Mouse (Mus musculus): ENCODE measurements around the gene Meiob.

DNA sequence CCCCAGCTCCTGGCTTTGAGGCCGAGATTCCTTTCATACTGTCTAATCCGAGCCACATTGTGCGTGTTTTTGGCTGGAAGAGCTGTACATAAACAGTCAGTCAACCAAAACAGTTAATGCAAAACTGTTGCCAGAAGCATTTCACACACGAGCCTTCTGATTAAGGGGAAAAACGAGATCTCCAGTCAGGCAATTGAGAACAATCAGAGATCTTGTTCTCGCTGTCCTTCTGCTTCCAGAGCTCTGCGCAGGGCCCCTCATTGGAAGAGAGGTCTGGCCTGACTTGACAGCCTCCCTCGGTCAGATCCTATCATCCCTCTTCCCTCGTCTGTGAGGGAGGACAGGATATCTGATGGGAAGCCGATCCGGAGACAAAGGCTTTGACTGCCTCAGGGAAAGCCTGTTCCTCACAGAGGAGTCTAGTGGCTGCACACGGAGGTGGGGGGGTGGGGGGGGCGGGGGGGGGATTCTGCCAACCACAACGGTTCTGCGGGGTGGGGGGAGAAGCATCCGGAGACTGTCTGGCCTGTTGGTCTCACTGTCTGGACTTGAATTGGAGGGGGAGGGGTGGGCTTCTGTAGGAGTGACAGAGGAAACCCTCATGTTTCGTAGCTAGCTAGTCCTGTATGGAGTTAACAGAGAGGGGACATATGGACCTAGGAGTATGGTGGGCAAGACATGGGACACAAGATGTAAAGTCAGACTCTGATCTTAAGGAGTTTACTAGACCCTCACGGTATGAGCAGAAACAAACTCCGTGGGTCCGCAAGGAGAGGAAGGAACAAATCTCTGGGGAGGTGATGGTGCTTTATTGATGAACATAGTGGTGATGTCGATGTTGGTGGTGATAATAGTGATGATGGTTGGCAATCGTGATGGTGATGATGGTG is 38.8 kb upstream of the Meiob start:
- TF ChIP-seq POLR2A (IDR thresholded peaks at IDR 0.05; ENCODE audit: control insufficient read depth, extremely low read depth, insufficient read depth, low read length, poor library complexity) (no peak), CTCF (IDR thresholded peaks at IDR 0.05; ENCODE audit: borderline replicate concordance, control insufficient read depth, extremely low read depth, insufficient read depth, low read length, poor library complexity) (no peak)

All from thymus, adult 2 months (tissue).